Mouse (Mus musculus): ENCODE results near the gene Sp110.

Gene Sp110

DNA sequence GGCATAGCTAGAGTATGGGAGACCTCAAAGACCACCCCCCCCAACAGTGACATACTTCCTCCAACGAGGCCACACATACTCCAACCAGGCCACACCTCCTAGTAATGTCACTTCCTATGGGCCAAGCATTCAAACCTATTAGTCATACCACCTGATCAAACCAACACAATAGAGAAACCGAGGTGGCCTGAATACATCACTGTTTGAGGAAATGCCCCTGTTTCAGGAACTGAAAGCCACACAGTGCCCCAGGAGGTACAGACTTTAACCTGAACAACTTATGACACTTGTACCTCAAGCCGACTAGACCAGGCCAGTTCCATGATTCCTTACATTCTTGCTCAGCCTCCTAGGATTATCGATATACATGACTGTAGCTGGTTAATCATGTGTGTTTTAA lies 54.8 kb downstream of the Sp110 start:
- 67% methylated on average over 4 of the region's 4 CpGs for WGBS

DNA sequence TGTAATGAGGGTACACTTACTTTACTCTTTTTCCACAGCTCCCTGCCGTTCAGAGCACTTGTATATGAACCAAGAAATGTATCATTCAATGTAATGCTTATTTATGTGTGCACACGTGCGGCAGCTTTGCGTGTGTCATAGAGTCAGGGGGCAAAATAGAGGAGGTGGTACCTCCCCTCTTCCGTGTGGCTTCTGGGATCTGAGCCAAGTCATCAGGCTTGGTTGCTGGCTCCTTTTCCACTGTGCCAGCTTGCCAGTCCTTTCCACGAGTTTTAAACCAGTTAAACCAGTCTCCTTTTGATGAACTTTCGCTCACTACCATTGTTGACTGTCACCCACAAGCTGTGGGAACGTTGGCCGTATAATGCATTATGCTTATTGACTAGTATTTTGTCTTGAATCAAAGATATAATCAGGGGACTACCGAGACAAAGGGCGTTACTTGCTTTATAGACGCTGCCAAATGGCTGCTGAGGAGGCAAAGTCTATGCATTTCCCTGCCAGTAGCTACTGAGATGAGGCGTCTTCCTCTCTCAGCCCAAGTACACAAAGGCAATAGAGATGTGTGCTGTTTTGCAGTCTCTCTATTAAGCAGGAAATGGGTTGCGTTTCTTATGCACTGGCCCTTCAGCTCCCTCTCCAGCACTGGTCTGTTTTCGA lies 70.0 kb downstream of the Sp110 start:
- WGBS = 63% methylated on average over 13 of the region's 15 CpGs
